Mouse (Mus musculus): ENCODE measurements around the gene Tas1r2. TPM values are rescaled to one million over a fixed set of nuclear protein-coding genes. Genes with fewer than 3 reads are reported as not detected.
A peak's percentile ranks its signal among the peaks of the same experiment; 100 is the strongest.

Tas1r2 gene
- total RNA-seq, 2 experiments from 2014 or later: not detected

DNA sequence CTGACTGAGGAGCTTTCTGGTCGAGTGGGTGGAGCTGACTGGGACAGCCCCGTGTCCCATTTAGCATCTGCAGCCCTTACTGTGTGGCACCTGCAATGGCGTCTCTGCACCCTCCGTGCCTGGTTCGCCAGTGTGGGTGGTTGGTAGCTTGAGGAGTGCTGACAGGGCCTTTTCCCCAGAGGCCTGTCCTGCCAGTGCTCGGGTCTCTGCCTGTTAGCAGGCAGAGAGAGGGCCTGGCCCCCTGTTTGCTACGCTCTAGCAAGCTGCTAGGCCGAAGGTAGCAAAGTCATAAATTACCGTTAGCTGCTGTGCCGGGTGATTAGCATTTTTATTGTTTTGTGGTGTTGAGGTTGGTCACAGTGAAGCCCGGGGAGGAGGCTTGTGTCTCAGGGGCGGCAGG is 13.5 kb upstream of the Tas1r2 start:
- no peak for DNase-seq

DNA sequence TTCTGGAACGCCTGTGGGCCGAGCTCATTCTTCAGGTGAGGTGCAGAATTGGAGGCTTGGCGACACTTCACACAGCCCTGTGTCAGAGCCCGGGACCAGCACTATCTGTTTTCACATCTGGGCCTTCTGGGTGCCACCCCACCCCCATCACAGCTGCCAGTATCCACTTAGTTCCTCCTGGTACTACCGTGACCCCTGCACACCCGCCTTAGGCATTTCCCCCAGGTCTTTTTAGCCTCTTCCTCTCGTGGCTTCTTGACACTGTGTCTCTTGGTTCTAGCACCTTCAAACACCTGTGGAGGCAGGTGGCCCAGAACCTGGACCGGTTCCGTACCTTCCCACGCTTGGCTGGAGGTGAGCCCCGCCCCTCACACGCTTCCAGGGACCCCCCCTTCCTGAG is 13.0 kb upstream of the Tas1r2 start:
- DNase-seq: no peak

DNA sequence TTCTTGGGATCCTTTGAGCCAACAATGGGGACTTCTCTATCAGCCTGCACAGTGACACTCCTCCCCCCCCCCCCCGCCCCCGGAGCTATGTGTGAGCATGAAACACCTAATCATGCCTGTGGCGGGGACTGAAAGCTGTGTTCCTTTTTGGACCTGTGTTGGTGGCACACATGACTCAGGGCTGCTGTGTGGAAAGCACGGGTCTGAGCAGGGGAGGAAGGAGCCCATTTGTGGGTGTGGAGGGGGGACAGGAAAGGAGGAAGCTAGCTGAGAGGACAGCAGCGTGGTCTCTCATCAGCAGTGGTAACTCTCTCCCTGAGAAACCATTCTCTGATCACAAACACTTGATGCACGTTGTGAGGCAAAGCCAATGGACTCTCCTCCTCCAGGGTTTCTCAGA is 12.6 kb upstream of the Tas1r2 start:
- no peak for DNase-seq

DNA sequence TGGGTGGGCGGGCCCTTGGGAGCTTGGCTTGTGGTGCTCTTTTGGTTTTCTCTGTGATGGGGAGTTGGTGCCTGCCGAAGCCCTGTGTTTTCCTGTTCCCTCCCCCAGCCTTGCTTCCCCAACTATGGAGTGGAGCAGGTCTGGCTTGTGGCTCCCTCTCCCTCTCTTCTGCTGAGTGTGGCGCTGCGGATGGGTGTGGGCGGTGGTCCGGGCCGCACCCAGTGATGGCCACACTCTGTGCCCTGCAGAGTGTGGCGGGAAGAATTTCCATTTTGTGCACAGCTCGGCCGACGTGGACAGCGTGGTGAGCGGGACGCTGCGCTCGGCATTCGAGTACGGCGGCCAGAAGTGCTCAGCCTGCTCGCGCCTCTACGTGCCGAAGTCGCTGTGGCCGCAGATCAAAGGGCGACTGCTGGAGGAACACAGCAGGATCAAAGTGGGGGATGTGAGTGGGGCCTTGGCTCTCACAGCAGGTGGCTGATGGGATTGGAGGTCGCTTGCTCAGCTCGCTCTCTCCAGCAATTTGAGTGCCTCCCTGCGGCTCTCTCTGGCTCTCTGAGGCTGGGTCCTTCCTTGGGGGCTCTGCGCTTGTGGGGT is 11.4 kb upstream of the Tas1r2 start:
- DNase-seq: no peak

DNA sequence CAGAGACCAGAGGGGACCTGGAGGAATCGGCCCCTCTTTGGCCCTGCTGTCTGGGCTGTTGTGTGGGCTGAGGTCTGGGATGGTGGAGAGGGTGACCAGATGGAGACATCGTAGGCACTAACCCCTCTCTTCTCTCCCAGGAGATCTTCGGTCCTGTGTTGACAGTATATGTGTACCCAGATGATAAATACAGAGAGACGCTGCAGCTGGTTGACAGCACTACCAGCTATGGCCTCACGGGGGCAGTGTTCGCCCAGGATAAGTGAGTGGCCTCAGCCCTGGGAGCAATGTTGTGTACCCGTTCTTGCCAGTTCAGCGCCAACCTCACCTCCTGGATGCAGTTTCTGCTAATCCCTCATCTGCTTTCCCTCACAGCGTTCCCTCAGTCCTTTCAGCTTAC is 9.4 kb upstream of the Tas1r2 start:
- DNase-seq: peak; percentile 77 to 78

DNA sequence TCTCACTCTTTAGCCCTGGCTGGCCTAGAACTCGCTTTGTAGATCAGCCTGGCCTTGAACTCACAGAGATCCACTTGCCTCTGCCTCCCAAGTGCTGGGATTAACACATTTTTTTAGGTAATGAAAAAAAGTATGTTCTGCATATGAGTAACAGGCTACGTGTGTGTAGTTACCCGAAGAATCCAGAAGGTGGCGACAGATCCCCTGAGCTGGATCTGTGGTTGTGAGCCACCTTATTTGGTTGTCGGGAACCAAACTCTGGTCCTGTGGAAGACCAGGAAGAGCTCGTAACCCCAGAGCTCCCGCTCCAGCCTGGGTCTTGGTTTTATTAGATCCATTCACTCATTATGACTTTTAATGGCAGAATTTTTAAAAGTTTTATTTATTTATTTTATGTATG is 6.4 kb upstream of the Tas1r2 start:
- DNase-seq: no peak

DNA sequence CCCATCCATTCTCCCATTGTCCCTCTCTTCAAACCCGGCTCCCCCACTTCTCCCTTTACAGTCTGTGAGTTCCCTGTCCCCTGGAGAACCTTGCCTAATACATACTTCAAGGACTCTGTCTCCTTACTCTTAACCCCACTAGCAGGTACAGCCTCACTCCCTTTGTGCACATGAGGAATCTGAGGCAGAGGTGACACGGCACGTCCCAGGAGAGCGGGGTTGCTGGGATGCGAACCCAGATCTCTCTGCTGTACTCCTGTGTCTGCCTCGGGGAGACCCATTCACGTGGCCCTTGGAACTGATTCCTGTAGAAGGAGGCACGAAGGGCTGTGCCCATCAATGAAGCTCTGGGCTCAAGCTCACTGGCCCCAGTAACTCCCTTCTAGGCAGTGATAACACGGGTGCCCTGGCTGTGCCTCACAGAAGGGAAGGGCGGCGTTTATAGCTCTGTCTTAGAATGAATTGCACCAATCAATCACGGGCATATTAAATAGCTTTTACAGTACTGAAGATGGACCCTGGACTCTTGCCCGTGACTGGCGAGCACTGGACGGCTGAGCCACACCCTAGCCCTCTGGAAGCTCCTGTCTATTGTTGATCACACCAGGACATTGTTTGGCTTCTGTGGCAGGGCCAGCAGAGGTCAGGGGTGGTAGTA is 3.1 kb upstream of the Tas1r2 start:
- no peak for DNase-seq

DNA sequence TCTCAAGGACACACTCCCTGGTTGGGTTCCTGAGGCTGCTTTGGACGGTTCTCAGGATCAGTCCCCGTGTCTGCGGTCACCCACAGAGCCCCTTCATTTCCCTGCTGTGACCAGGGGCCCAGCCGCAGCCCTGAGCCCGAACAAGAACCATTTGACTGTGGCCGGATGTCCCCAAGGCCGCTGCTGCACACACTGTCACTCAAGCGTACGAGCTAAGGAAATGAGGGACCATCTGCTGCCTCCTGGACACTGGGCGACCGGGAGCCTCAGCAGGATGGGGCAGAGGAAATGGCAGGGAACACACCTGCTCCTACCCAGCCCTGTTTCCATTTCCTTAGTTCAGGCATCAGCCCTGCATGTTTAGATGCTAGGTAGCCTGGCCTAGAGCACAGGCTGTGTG is 2.4 kb upstream of the Tas1r2 start:
- DNase-seq: no peak

DNA sequence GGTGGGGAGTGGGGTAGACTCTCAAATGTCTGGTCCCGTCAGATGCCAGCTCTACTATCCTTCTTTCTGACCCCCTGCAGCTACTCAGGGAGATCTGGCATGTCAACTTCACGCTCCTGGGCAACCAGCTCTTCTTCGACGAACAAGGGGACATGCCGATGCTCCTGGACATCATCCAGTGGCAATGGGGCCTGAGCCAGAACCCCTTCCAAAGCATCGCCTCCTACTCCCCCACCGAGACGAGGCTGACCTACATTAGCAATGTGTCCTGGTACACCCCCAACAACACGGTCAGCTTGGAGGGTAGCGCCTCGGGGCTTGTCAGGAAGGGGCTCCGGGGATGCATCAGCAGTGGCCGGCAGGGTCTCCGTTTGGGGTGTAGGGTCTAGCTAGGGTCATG is 8.6 kb downstream of the Tas1r2 start:
- DNase-seq: no peak

DNA sequence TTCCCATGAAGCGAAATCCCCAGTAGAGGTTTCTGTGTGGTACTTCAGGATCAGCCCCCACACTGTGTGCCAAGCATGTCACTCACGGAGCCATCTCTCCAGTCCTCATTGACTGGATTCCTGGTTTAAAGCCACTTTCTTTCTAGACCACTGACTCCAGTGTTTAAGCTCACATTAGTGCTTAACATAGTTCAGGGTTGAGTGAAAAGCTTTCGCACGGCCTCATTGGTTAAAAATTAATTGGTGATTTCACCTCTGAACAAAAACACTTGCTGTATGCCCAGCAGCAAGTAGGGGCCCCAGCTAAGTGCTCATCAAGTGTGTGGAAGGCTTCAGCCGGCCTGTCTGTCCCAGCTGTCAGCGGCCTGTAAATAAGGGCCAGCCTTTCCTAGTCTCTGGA is 14.3 kb downstream of the Tas1r2 start:
- no peak for DNase-seq

DNA sequence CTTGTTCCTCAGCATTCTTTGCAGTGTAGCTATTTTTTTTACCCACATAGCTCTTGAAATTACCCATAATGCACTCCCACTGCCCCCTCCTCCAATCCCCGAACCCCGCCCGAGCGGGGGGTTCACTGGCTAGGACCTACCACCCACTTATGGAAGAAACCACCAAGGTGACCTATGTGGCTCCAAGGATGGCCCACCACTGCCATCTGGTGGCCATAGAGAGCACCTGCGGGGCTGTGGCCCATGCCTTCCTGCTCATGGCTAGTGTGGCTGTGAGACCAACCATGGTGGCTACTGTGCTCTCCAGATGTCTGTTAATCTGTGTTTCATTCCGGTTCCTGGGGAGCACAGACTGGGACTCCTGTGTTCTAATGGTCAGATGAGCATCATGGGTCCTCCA is 16.5 kb downstream of the Tas1r2 start:
- DNase-seq: peak; percentile 21 to 38

DNA sequence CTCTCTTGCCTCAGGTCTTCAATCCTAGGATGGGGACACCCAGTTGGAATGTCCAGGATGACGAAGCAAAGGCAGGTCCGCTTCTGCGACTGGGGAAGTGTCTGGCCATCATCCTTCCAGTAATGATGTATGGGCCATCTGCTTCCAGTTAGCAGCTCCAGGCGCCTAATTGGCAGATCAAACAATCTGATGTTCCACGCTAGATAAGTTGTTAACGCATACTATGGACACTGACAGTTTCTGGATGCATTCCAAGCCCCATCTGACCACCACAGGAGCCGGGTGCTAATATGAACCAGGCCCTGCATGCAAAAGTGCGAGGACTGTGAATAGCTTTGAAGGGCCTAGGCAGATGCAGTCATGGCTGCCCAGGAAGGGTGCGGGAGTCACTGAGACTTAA is 22.4 kb downstream of the Tas1r2 start:
- DNase-seq: no peak

DNA sequence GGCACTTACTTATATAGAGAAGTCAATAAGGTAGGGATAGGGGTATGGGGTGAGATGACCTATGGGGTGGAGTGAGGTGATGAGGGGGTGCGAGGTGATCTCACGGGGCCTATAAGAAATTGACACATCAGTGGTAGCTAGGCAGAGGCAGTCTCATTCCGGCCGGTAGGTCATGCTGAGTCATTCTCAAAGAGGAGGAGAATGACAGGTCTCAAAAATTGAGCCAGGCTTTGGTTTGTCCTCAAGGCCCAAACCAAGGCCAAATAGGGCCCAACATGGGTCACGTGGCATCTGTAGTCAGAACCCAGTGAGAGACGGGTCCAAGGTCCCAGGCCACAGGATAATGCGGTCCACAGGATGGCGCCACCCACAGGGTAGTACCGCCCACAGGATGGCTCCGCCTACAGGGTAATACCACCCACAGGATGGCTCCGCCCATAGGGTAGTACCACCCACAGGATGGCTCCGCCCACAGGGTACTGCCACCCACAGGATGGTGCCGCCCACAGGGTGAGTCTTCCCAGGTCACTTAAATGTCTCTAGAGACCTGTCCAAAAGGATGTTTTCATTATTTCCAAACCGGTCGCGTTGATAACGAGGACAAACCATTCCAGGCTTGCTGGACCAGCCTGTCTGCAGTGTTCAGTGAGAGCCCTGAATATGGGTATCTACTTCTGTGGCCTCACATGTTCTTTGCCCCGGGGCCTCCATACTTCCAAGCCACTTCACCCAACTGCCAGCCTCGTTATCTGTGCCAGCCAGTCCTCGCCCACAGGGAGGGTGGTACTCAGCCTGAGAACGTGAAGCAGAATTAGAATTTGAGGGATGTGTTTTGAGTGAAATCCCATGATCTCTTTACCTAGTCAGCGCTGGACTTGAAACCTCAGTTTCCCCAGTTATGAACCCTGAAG is 30.6 kb downstream of the Tas1r2 start:
- DNase-seq: no peak

DNA sequence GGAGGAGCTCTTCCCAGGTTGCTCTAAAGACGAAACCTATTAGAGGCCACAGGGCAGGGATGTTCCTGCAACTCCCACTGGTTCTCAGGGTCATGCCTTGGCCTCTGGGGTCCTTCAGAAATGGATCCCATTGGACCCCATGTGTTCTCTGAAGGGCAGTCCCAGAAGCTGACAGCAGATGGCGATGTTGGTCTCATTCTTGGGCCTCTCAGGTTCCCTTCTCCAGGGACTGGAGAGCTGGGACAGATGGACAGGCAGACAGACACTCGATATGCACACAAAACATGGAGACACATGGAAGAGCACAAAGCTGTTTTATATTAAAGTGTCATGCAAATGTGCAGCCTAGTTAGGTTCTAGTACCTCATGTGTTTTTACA is 31.3 kb downstream of the Tas1r2 start:
- DNase-seq: peak; percentile 45 to 60

DNA sequence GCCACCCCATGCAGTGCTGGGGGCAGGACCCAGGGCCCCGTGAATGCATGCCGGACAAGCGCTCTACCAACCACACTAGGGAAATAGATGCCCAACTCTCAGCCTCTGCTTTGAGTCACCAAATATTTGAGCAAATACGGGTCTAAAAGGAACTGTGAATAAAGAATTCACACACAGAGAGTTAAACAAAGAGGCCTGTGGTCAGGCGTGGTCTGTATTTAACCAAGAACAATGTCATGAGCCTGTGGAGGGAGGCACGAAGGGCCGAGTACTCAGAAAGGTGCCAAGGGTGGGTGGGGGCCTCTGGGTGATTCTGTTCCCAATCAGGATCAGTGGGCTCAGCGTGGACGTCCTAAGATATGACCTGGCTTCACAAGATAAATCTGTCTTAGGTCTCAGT is 34.7 kb downstream of the Tas1r2 start:
- no peak for DNase-seq

DNA sequence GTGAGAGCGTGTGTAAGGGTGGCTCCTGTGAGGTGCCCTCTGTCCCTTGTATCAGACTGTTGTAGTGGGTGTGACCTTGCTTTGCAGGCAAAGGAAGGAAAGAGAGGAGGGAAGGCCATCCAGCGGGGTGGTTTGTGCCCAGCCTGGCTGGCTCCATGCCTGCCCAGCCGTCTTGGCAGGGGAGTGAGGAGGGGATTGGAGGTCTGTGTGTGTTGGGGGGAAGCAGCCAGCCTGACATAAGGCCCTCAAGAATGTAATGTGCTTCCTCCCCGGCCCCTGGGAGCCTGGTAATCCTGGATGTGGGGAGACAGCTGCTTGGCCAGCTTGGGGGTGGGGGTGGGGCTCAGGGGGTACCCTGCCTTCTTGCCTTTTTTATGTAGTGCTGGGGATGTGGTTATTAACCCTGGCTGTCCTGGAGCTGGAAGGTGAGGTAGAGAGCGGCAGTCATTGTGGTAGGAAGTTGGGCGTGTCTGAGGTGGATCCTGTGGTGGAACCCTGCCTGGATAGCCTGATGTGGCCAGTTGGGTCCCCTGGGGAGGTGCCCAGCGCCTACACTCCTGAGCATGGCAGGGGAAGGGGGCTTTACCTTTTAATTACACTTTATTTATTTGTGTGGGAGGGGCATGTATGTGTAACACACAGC is 36.4 kb downstream of the Tas1r2 start:
- no peak for DNase-seq

DNA sequence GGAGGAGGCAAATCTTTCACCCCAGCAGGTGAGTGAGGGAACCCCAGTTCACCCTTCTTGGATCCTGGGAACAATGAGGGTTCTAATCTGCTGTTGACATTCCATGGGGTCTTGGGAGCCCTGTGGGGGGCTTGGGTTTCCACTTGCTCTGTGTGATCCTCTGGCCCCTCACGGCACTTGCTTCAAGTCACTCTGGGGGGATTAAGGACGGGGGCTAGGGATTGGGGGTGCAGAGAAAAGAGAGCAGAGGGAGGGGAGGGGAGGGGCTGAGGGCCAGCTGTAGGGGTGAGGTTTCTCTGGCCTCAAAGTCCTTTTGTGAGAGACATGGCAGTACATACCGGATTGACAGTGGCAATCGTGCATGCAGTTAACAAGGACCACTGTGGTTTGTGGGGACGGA is 40.0 kb downstream of the Tas1r2 start:
- DNase-seq: no peak

DNA sequence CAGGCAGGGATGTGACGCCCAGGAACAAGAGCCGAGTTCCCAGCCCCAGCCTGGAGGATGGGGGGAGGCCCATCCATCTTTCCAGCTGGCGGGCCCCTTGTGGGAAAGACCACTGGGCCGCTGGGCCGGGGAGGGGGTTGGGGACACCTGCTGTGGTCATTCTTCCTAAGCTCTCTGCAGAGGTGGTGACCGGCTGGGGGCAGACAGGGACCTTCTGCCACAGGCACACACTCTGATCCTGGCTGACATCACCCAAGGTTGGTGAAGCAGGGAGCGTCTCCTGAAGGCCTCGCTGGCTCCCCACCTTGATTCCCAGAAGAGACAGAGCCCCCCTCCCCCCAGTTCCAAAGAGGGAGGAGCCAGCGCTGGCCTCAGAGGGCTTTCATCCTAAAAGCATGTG is 44.4 kb downstream of the Tas1r2 start:
- DNase-seq: no peak

DNA sequence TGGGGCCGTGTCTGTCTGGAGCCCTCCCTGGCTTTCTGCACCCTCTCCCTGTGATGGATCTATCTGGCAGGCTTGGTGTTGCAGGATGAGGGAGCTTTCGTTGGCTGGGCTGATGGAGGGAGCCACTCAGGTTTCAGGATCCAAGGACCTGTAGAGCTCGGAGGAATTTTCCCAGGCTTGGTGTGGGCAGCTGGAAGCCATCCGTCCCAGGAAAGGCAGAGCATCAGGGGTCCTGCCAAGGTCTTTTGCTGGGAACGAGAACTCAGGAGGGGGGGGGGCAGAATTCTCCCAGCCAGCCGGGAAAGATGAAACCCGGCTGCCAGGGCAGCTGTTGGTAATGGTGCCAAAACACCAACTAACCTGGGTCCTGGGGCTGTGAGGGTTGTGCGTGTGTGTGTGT is 45.3 kb downstream of the Tas1r2 start:
- no peak for DNase-seq

DNA sequence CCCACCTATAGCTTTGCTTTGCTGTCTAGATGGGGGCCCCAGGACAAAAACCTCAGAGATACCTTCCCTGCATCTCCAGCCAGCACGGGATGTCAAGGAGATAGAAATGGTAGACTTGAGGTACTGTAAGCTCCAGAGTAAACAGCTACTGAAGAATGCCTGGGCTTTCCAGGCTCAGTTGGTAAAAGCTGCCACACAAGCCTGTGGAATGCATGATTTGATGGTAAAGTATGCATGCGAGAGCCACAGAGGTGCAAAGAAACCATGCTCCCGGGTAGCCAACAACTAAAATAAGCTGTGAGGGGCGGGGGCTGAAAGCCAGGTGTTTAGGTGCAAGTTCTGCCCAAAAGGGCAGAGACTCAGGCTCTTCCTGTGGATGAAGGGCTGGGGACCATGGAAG is 49.6 kb downstream of the Tas1r2 start:
- DNase-seq: no peak

DNA sequence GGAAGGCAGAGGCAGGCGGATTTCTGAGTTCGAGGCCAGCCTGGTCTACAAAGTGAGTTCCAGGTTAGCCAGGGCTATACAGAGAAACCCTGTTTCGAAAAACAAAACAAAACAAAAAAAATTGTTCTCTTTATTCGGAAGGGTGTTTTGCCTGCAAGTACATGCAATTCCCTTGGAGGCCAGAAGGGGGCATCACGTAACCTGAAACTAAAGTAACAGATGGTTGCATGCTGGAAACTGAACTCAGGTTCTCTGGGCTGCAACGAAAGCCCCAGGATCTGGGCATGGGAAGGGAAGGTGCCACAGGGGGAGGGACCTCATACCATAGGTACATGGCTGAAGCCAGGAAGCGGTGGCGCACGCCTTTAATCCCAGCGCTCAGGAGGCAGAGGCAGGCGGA is 50.1 kb downstream of the Tas1r2 start:
- no peak for DNase-seq

DNA sequence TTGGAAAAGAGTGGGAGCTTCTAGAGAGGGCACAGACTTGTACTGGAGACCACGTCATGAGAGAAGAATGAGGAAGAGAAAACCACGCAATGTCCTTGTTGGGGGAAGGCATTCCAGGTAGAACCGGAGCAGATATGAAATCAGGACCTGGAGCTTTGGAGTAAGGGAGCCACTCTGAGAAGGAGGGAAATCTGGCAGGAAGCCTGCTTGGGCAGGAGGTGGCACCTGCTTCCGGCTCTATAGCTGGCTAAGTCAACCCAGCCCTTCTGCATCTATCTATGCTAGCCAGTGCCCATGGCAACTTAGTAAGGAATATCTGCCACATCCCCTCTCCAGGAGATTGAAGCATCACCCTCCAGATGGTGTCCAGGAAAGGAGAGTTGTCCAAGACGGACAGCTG is 52.6 kb downstream of the Tas1r2 start:
- no peak for DNase-seq

All from layer of hippocampus, postnatal 36 days (tissue).